Mouse (Mus musculus) kidney, adult 9 months (tissue): Measurements from ENCODE around the gene Fsip1.
A peak's percentile ranks its signal among the peaks of the same experiment; 100 is the strongest.
"Not testable (repeated sequence)": the region's sequence is repeated elsewhere in the genome, so short reads cannot be mapped to it uniquely, and the experiment has no call there.

Experiments
- DNase-seq: peaks from one replicate; pipeline ENCODE4 v3.0.0; 2022

Fsip1 gene

GRCm38 (mm10) chr2:118256621-118257053 lies at the start of gene Fsip1:
TSS of gene Fsip1 (minus strand) at chr2:118256966.
- peak; percentile 95 for DNase-seq

- DNase-seq = no peak
Measured at GRCm38 (mm10) chr2:118306522-118306895, 49.7 kb upstream of the Fsip1 start.

GRCm38 (mm10) chr2:118305827-118306521 lies 49.2 kb upstream of the Fsip1 start:
- DNase-seq = no peak

- DNase-seq = no peak
Measured at GRCm38 (mm10) chr2:118303456-118303855, 46.7 kb upstream of the Fsip1 start.

- DNase-seq = no peak
Measured at GRCm38 (mm10) chr2:118301656-118302055, 44.9 kb upstream of the Fsip1 start.

- no peak for DNase-seq
Measured at GRCm38 (mm10) chr2:118301041-118301545, 44.3 kb upstream of the Fsip1 start.

- no peak for DNase-seq
Measured at GRCm38 (mm10) chr2:118299981-118300380, 43.2 kb upstream of the Fsip1 start.

- DNase-seq = no peak
Measured at GRCm38 (mm10) chr2:118298601-118299000, 41.8 kb upstream of the Fsip1 start.

- no peak for DNase-seq
Measured at GRCm38 (mm10) chr2:118297966-118298365, 41.2 kb upstream of the Fsip1 start.

- peak; percentile 19 for DNase-seq
Measured at GRCm38 (mm10) chr2:118295505-118295904, 38.7 kb upstream of the Fsip1 start.

- DNase-seq = no peak
Measured at GRCm38 (mm10) chr2:118293583-118293982, 36.8 kb upstream of the Fsip1 start.

- DNase-seq = not testable (repeated sequence)
Measured at GRCm38 (mm10) chr2:118289066-118289460, 32.3 kb upstream of the Fsip1 start.

GRCm38 (mm10) chr2:118288326-118289065 lies 31.7 kb upstream of the Fsip1 start:
- no peak for DNase-seq

GRCm38 (mm10) chr2:118287678-118288077 lies 30.9 kb upstream of the Fsip1 start:
- DNase-seq = no peak

GRCm38 (mm10) chr2:118282467-118282866 lies 25.7 kb upstream of the Fsip1 start:
- peak; percentile 15 for DNase-seq

GRCm38 (mm10) chr2:118278249-118278648 lies 21.5 kb upstream of the Fsip1 start:
- no peak for DNase-seq

- no peak for DNase-seq
Measured at GRCm38 (mm10) chr2:118271606-118272005, 14.8 kb upstream of the Fsip1 start.

- no peak for DNase-seq
Measured at GRCm38 (mm10) chr2:118270213-118270612, 13.4 kb upstream of the Fsip1 start.

GRCm38 (mm10) chr2:118263914-118264201 lies 7.1 kb upstream of the Fsip1 start:
- DNase-seq = no peak

- DNase-seq = peak; percentile 65
Measured at GRCm38 (mm10) chr2:118263151-118263913, 6.6 kb upstream of the Fsip1 start.

- no peak for DNase-seq
Measured at GRCm38 (mm10) chr2:118262673-118263072, 5.9 kb upstream of the Fsip1 start.

- DNase-seq = no peak
Measured at GRCm38 (mm10) chr2:118259746-118260145, 3.0 kb upstream of the Fsip1 start.

GRCm38 (mm10) chr2:118257094-118257493 lies 328 bp upstream of the Fsip1 start:
- peak; percentile 15 for DNase-seq

GRCm38 (mm10) chr2:118254516-118254915 lies 2.2 kb downstream of the Fsip1 start:
- no peak for DNase-seq
